Mouse (Mus musculus) heart, postnatal 0 days (tissue): ENCODE measurements around the gene Cct5. TPM values are rescaled to one million over a fixed set of nuclear protein-coding genes. Genes with fewer than 3 reads are reported as not detected.

Source experiments
- ATAC-seq: fragments of 200-750 bp; cut with Nextera tagmentation; 2 replicates; pipeline ENCODE4 v1.8.0; 2017; ENCODE audit warnings: low read depth, moderate number of reproducible peaks, moderate library complexity; ENCODE audit not compliant: insufficient read depth
- DNase-seq: peaks from one replicate; pipeline ENCODE4 v3.0.0-alpha.2; 2016; ENCODE audit warnings: low spot score
- H3K27ac ChIP-seq: fragments of 300-500 bp; sonication (generic); 2 replicates; pipeline ENCODE4 v1.5.1; 2014; ENCODE audit warnings: low read depth, mild to moderate bottlenecking
- H3K27me3 ChIP-seq: fragments of 300-500 bp; sonication (generic); 2 replicates; pipeline ENCODE4 v1.6.1; 2014; ENCODE audit warnings: low read length, mixed read lengths; ENCODE audit not compliant: control insufficient read depth, insufficient read depth
- H3K36me3 ChIP-seq: fragments of 300-500 bp; sonication (generic); replicated peaks from 2 replicates; pipeline ENCODE4 v1.6.1; 2014; ENCODE audit warnings: low read length, mixed read lengths; ENCODE audit not compliant: control insufficient read depth, insufficient read depth
- H3K4me1 ChIP-seq: fragments of 300-500 bp; sonication (generic); 2 replicates; pipeline ENCODE4 v1.6.1; 2014; ENCODE audit warnings: antibody characterized with exemption; ENCODE audit not compliant: control insufficient read depth, insufficient read depth
- H3K4me2 ChIP-seq: fragments of 300-500 bp; sonication (generic); 2 replicates; pipeline ENCODE4 v1.6.1; 2014; ENCODE audit warnings: low read depth, mild to moderate bottlenecking, low read length, moderate library complexity
- H3K4me3 ChIP-seq: fragments of 300-500 bp; sonication (generic); 2 replicates; pipeline ENCODE4 v1.5.1; 2014; ENCODE audit warnings: low read depth, low read length
- H3K9ac ChIP-seq: fragments of 300-500 bp; sonication (generic); replicated peaks from 2 replicates; pipeline ENCODE4 v1.6.1; 2014; ENCODE audit warnings: low read depth, low read length, mixed read lengths
- H3K9me3 ChIP-seq: fragments of 300-500 bp; sonication (generic); replicated peaks from 2 replicates; pipeline ENCODE4 v1.6.1; 2016; ENCODE audit warnings: low read length; ENCODE audit not compliant: control insufficient read depth
- CTCF ChIP-seq: IDR thresholded peaks from 2 replicates; pipeline ENCODE4 v1.5.1; 2016; ENCODE audit warnings: antibody characterized with exemption, control low read depth, low read depth
- EP300 ChIP-seq: IDR thresholded peaks from 2 replicates; pipeline ENCODE4 v1.6.1; 2016; ENCODE audit warnings: antibody characterized with exemption, low read depth
- WGBS: fragments of 180-500 bp; shearing (Covaris S2); extraction: QIAGEN DNeasy Blood & Tissue Kit; methylation state at CpG from one replicate; pipeline ENCODE4 v1.1.7; 2014; 5-methylcytosine and 5-hydroxymethylcytosine counted together
- polyA plus RNA-seq: library from polyadenylated mRNA; unstranded; fragments of >200 nt; fragmentation: Nextera tagmentation; extraction: Ambion mirVana; gene quantifications from 2 replicates; pipeline ENCODE4 v1.2.1, GENCODE M21; 2015
- total RNA-seq: library from RNA; depleted of rRNA; stranded (reverse); fragments of >200 nt; gene quantifications from 2 replicates; pipeline ENCODE4 v1.2.3, GENCODE M21; 2014; ENCODE audit warnings: low replicate concordance; rRNA removed

Cct5 gene
- total and polyA plus RNA-seq, 2 experiments from 2014 or later, result 215 to 243 TPM

DNA sequence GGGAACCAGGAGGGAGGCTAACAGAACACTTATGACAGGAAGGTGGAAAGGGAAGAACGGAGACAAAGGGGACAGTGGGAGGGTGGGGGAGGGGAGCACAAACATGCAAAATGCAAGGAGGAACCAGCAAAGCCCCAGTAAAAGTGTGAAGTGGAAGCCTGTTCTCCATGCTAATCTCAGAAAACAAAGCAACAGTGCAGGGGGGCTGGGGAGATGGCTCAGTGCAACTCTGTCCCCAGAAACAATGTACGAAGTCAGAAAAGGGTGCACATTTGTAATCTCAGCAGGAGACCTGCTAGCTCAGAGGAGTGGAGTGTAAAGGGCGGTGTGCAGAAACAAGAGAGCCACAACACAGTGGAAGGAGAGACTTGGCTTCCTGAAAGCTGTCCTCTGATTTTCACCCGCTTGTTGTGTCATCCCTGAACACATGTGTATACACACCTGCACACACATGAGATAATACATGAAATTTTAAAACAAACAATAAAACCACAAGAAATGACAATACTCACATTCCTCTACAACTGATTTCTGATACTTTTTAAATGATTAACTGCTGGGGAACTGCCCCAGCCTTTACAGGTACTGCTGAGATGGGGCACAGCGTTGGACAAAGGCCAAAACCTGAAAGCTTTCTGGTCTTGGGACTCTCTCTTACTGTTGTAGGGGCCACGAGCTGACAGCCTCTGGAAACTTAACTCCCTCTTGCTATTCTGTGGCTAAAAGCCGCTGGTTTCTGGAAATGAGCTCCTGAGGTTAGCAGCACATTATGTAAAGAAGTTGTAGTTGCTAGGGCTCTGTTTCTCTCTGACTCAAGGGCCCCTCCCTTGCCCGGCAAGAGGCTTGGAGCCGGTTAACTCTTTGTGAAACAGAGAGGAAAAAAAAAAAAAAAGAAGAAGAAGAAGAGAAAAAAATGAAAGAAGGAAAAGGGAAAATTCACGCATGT, 59.3 kb downstream of the Cct5 start:
- H3K27me3 ChIP-seq, result no peaks in the 10 kb centered on the region
- H3K4me2 ChIP-seq, result 0 out of 2 replicates have a peak overlapping the region, but pooled peaks have one; percentile 10
- H3K27ac ChIP-seq, result peak overlapping the region; percentile 53; the same call in 1 of the 2 replicates
- ATAC-seq (no peak), DNase-seq (no peak)
- H3K4me3 ChIP-seq, result no peak overlapping the region
- TF ChIP-seq CTCF (no peak), EP300 (no peak)
- no peaks in the 10 kb centered on the region for H3K9me3 ChIP-seq
- no peaks in the 10 kb centered on the region for H3K36me3 ChIP-seq
- H3K9ac ChIP-seq, result no peak overlapping the region
- peaks cover 31% of the 10 kb centered on the region for H3K4me1 ChIP-seq
- WGBS, result 15% methylated on average over 10 of the region's 10 CpGs

Other genes with a start within 250 kb of the Cct5 start
- gene Ankrd33b, start 234.1 kb downstream of the Cct5 start, total RNA-seq, result 12.9 and 23.3 TPM in 2 replicates
- gene Ankrd33b, start 234.1 kb downstream of the Cct5 start, polyA plus RNA-seq, result 5.1 and 5.6 TPM in 2 replicates
- gene Ropn1l, start 148.1 kb downstream of the Cct5 start, total RNA-seq, result 3.5 TPM in 1 of 2 replicates, not detected in the other
- gene Ropn1l, start 148.1 kb downstream of the Cct5 start, polyA plus RNA-seq, result 2.4 and 2.5 TPM in 2 replicates
- gene March6, start 70.8 kb downstream of the Cct5 start, total RNA-seq, result 64.2 and 69.1 TPM in 2 replicates
- 23.2 and 26.8 TPM in 2 replicates for gene March6, start 70.8 kb downstream of the Cct5 start, polyA plus RNA-seq
- 20.8 and 41.0 TPM in 2 replicates for gene Cmbl, start 36.4 kb downstream of the Cct5 start, total RNA-seq
- gene Cmbl, start 36.4 kb downstream of the Cct5 start, polyA plus RNA-seq, result 22.1 and 22.8 TPM in 2 replicates
- 9.7 and 15.1 TPM in 2 replicates for gene Fam173b, start within 50 bp of the Cct5 start, total RNA-seq
- gene Fam173b, start within 50 bp of the Cct5 start, polyA plus RNA-seq, result 13.4 and 15.3 TPM in 2 replicates